Mouse (Mus musculus) CH12.LX (cell line): ENCODE measurements around the gene Mon1a.

Experiments
- CHD1 ChIP-seq: IDR thresholded peaks from 2 replicates; pipeline ENCODE4 v1.6.1; 2012; ENCODE audit warnings: low read depth, low read length, improper control_type of control experiment, inconsistent platforms
- CTCF ChIP-seq, 2 experiments: IDR thresholded peaks in 1 of 2; conservative IDR thresholded peaks in 1 of 2; 2 replicates each; pipeline ENCODE4 v1.5.1; 2011 to 2012; ENCODE audit warnings: low read depth in 2 of 2, low read length in 2 of 2, improper control_type of control experiment in 1 of 2, inconsistent platforms in 1 of 2, mild to moderate bottlenecking in 1 of 2, moderate library complexity in 1 of 2
- EP300 ChIP-seq: IDR thresholded peaks from 2 replicates; pipeline ENCODE4 v1.6.1; 2011; ENCODE audit warnings: low read length, improper control_type of control experiment
- ETS1 ChIP-seq: conservative IDR thresholded peaks from 2 replicates; pipeline ENCODE4 v1.6.1; 2012; ENCODE audit warnings: low read depth, mild to moderate bottlenecking, inconsistent platforms, low read length, improper control_type of control experiment, moderate library complexity
- JUND ChIP-seq: conservative IDR thresholded peaks from 2 replicates; pipeline ENCODE4 v1.6.1; 2011; ENCODE audit warnings: low read depth, low read length, improper control_type of control experiment
- MAFK ChIP-seq: IDR thresholded peaks from 2 replicates; pipeline ENCODE4 v1.6.1; 2011; ENCODE audit warnings: low read length, improper control_type of control experiment; ENCODE audit not compliant: insufficient replicate concordance
- MAX ChIP-seq: IDR thresholded peaks from 2 replicates; pipeline ENCODE4 v1.6.1; 2011; ENCODE audit warnings: low read length, improper control_type of control experiment
- POLR2A ChIP-seq: IDR thresholded peaks from 2 replicates; pipeline ENCODE4 v1.6.1; 2011; ENCODE audit warnings: low read depth, mild to moderate bottlenecking, improper control_type of control experiment, low read length
- USF2 ChIP-seq: conservative IDR thresholded peaks from 2 replicates; pipeline ENCODE4 v1.6.1; 2011; ENCODE audit warnings: low read depth, low read length, improper control_type of control experiment
- ZC3H11A ChIP-seq: IDR thresholded peaks from 2 replicates; pipeline ENCODE4 v1.6.1; 2012; ENCODE audit warnings: low read depth, mild to moderate bottlenecking, inconsistent platforms, low read length, improper control_type of control experiment
- ZNF384 ChIP-seq: IDR thresholded peaks from 2 replicates; pipeline ENCODE4 v1.6.1; 2012; ENCODE audit warnings: low read depth, low read length, improper control_type of control experiment, inconsistent platforms

GRCm38 (mm10) chr9:107910025-107910769 lies 22.2 kb downstream of the Mon1a start:
- TF ChIP-seq MAFK (no peak), CTCF (conservative IDR thresholded peaks at IDR 0.05 in 1 of 2, IDR thresholded peaks at IDR 0.05 in 1 of 2; ENCODE audit: low read depth in 2 of 2, low read length in 2 of 2) (no peak), CHD1 (no peak), POLR2A (no peak), MAX (no peak), ZNF384 (no peak), EP300 (no peak), ZC3H11A (no peak), JUND (no peak), USF2 (no peak), ETS1 (no peak)
